Mouse (Mus musculus): Measurements from ENCODE around the gene Smpd3. TPM values are rescaled to one million over a fixed set of nuclear protein-coding genes. Genes with fewer than 3 reads are reported as not detected.

Gene Smpd3
- 0.50 TPM for polyA plus RNA-seq (2015; fragmentation: Illumina TruSeq; extraction: RNeasy Lipid Tissue Mini Kit (QIAGEN cat#74804); ENCODE audit: insufficient read depth, low replicate concordance)

GRCm38 (mm10) chr8:106337852-106338521 lies at the start of gene Smpd3:
Smpd3 (minus strand) TSS chr8:106337988.

GRCm38 (mm10) chr8:106210821-106211345 lies 126.9 kb downstream of the Smpd3 start, which contains the start of the genes Slc7a6os and Prmt7:
Slc7a6os (minus strand) TSS chr8:106210935.
Prmt7 (plus strand) TSS chr8:106210936.

Other genes starting within 250 kb of the Smpd3 start
- gene Esrp2, start 201.0 kb downstream of the Smpd3 start, polyA plus RNA-seq (2015; fragmentation: Illumina TruSeq; extraction: RNeasy Lipid Tissue Mini Kit (QIAGEN cat#74804); ENCODE audit: insufficient read depth, low replicate concordance), result 0.06 TPM
- 32.9 TPM for gene Pla2g15, start 187.6 kb downstream of the Smpd3 start, polyA plus RNA-seq (2015; fragmentation: Illumina TruSeq; extraction: RNeasy Lipid Tissue Mini Kit (QIAGEN cat#74804); ENCODE audit: insufficient read depth, low replicate concordance)
- gene Slc7a6, start 169.1 kb downstream of the Smpd3 start, polyA plus RNA-seq (2015; fragmentation: Illumina TruSeq; extraction: RNeasy Lipid Tissue Mini Kit (QIAGEN cat#74804); ENCODE audit: insufficient read depth, low replicate concordance), result 27.4 TPM
- gene Slc7a6os, start 127.1 kb downstream of the Smpd3 start, polyA plus RNA-seq (2015; fragmentation: Illumina TruSeq; extraction: RNeasy Lipid Tissue Mini Kit (QIAGEN cat#74804); ENCODE audit: insufficient read depth, low replicate concordance), result 79.5 TPM
- gene Prmt7, start 127.1 kb downstream of the Smpd3 start, polyA plus RNA-seq (2015; fragmentation: Illumina TruSeq; extraction: RNeasy Lipid Tissue Mini Kit (QIAGEN cat#74804); ENCODE audit: insufficient read depth, low replicate concordance), result 20.2 TPM
- gene Zfp90, start 77.3 kb upstream of the Smpd3 start, polyA plus RNA-seq (2015; fragmentation: Illumina TruSeq; extraction: RNeasy Lipid Tissue Mini Kit (QIAGEN cat#74804); ENCODE audit: insufficient read depth, low replicate concordance), result 23.4 TPM
- gene 6030452D12Rik, start 162.5 kb upstream of the Smpd3 start, polyA plus RNA-seq (2015; fragmentation: Illumina TruSeq; extraction: RNeasy Lipid Tissue Mini Kit (QIAGEN cat#74804); ENCODE audit: insufficient read depth, low replicate concordance), result not detected
- 0.97 TPM for gene Cdh3, start 172.9 kb upstream of the Smpd3 start, polyA plus RNA-seq (2015; fragmentation: Illumina TruSeq; extraction: RNeasy Lipid Tissue Mini Kit (QIAGEN cat#74804); ENCODE audit: insufficient read depth, low replicate concordance)
- 4.0 TPM for gene Gm10073, start 235.5 kb upstream of the Smpd3 start, polyA plus RNA-seq (2015; fragmentation: Illumina TruSeq; extraction: RNeasy Lipid Tissue Mini Kit (QIAGEN cat#74804); ENCODE audit: insufficient read depth, low replicate concordance)